Mouse (Mus musculus): ENCODE results near the gene Txndc17.

DNA sequence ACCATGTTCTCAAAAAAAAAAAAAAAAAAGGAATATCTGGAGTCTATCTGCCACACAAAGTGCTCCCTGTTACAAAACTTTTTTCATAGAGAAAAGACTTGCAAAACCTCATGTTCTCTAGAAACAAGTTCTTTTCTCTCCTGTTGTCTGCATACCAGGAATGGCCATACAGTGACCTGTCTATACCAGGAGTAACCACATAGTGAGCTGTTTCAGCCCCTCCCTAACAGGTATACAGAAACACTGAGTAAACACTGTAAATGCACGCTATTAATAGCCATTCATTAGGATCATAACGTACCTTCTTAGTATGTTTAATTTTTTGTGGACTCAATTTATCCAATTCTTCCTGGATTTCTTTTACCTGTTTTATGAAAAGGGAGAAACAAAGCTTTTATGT lies 13.1 kb upstream of the Txndc17 start:
- TF ChIP-seq POLR2A (IDR thresholded peaks at IDR 0.05; ENCODE audit: borderline replicate concordance, insufficient read depth, low read length) (no peak), CTCF (IDR thresholded peaks at IDR 0.05; ENCODE audit: borderline replicate concordance, insufficient read depth, low read depth, low read length) (no peak)

All from cerebellum, adult 2 months (tissue).